Mouse (Mus musculus) hindbrain, embryonic 16.5 days (tissue): ENCODE measurements at regions not wholly inside any gene's neighbourhood (a gene's known extent, or its start where the extent isn't known, plus 50 kb on each side); places are given as distances from the start of the nearest gene placed in this dataset.
"Not testable (repeated sequence)": the region's sequence is repeated elsewhere in the genome, so short reads cannot be mapped to it uniquely, and the experiment has no call there.

Experiments
- ATAC-seq: fragments of 200-750 bp; cut with Nextera tagmentation; 2 replicates; pipeline ENCODE4 v1.8.0; 2017; ENCODE audit warnings: moderate TSS enrichment, moderate library complexity
- H3K27ac ChIP-seq: fragments of 300-500 bp; sonication (generic); 2 replicates; pipeline ENCODE4 v1.5.1; 2014; ENCODE audit warnings: low read depth, mild to moderate bottlenecking, control low read depth, low read length, moderate library complexity
- H3K27me3 ChIP-seq: fragments of 300-500 bp; sonication (generic); replicated peaks from 2 replicates; pipeline ENCODE4 v1.6.1; 2014; ENCODE audit warnings: low read length; ENCODE audit not compliant: control insufficient read depth, insufficient read depth
- H3K36me3 ChIP-seq: fragments of 300-500 bp; sonication (generic); 2 replicates; pipeline ENCODE4 v1.6.1; 2014; ENCODE audit warnings: mild to moderate bottlenecking, low read length, moderate library complexity, mixed read lengths; ENCODE audit not compliant: control insufficient read depth, insufficient read depth
- H3K4me1 ChIP-seq: fragments of 300-500 bp; sonication (generic); 2 replicates; pipeline ENCODE4 v1.6.1; 2014; ENCODE audit warnings: low read depth, low read length; ENCODE audit not compliant: control insufficient read depth, insufficient read depth
- H3K4me2 ChIP-seq: fragments of 300-500 bp; sonication (generic); 2 replicates; pipeline ENCODE4 v1.6.1; 2014; ENCODE audit warnings: mild to moderate bottlenecking, low read length, control low read depth, moderate library complexity
- H3K4me3 ChIP-seq: fragments of 300-500 bp; sonication (generic); 2 replicates; pipeline ENCODE4 v1.5.1; 2014; ENCODE audit warnings: mild to moderate bottlenecking, low read length, control low read depth, moderate library complexity
- H3K9ac ChIP-seq: fragments of 300-500 bp; sonication (generic); 2 replicates; pipeline ENCODE4 v1.6.1; 2014; ENCODE audit warnings: low read depth, mild to moderate bottlenecking, control low read depth, low read length, moderate library complexity
- H3K9me3 ChIP-seq: fragments of 300-500 bp; sonication (generic); 2 replicates; pipeline ENCODE4 v1.6.1; 2014; ENCODE audit warnings: mild to moderate bottlenecking, low read length, moderate library complexity; ENCODE audit not compliant: control insufficient read depth
- WGBS: fragments of 180-500 bp; shearing (Covaris S2); extraction: QIAGEN DNeasy Blood & Tissue Kit; methylation state at CpG from one replicate; pipeline ENCODE4 v1.1.7; 2014; 5-methylcytosine and 5-hydroxymethylcytosine counted together

- WGBS: 97% methylated on average over 16 of the region's 16 CpGs
Observed at GRCm38 (mm10) chr8:118209301-118209700, 74.2 kb upstream of the Cdh13 start.

DNA sequence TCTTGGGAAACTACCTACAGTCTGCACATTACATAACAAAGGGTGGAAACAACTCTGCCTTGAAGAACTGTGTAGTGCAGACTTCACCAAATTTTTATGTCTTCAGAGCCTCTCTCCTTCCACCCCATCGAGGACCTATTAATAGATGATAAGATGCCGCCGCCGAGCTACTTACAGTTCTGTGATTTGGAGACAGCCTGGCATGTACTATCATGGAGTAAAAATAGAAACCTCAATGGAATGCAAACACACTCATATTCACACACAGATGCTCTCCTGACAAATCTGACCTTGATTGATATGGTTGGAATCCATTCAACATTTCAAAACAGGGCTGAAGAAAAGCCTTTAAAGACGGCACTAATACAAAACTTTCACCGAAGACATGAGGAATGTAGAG lies 92.7 kb upstream of the Cdh13 start:
- no peak overlapping the region for H3K9ac ChIP-seq
- H3K4me2 ChIP-seq: no peak overlapping the region
- ATAC-seq: no peak
- no peaks in the 10 kb centered on the region for H3K36me3 ChIP-seq
- no peak overlapping the region for H3K27ac ChIP-seq
- WGBS: 93% methylated on average over 6 of the region's 6 CpGs
- H3K4me3 ChIP-seq: no peak overlapping the region
- H3K9me3 ChIP-seq: no peaks in the 10 kb centered on the region
- H3K4me1 ChIP-seq: no peaks in the 10 kb centered on the region; the same call in 1 of the 2 replicates
- H3K27me3 ChIP-seq: no peaks in the 10 kb centered on the region

More at GRCm38 (mm10) chr8:118209301-118209700, 74.2 kb upstream of the Cdh13 start:
- not testable (repeated sequence) for H3K9me3 ChIP-seq, H3K9ac ChIP-seq, H3K27ac ChIP-seq, H3K4me2 ChIP-seq, H3K4me3 ChIP-seq, ATAC-seq, H3K36me3 ChIP-seq, H3K4me1 ChIP-seq, H3K27me3 ChIP-seq

- 58% methylated on average over 15 of the region's 15 CpGs for WGBS
- Histone ChIP-seq H3K4me2 (no peak overlapping the region), H3K36me3 (no peaks in the 10 kb centered on the region), H3K27ac (no peak overlapping the region), H3K27me3 (no peaks in the 10 kb centered on the region), H3K9ac (no peak overlapping the region), H3K4me1 (no peaks in the 10 kb centered on the region; the same call in 1 of the 2 replicates), H3K4me3 (no peak overlapping the region), H3K9me3 (no peaks in the 10 kb centered on the region)
- no peak for ATAC-seq
Observed at GRCm38 (mm10) chr8:118189226-118189625, 94.3 kb upstream of the Cdh13 start.

DNA sequence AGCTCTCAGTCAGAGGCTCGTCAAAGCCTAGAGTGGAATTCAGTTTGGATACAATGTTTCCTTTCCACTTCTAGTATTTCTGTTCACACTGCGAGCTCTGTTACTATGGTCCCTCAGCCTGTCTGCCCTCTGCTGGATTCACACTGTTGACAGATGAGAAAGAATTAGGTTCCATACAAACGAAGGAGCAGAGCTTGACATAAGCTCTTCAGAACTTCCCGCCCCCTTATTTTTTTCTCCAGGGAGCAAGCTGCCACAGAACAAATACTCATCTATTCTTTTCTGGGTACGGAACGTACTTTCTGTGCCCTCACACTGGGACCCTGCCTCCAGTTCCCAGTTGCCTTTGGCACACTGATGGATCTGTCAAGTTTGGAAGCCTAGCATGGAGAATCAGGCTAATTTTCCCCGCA lies 114.5 kb upstream of the Cdh13 start:
- no peak overlapping the region for H3K4me3 ChIP-seq
- ATAC-seq: peak; percentile 76
- no peak overlapping the region for H3K4me2 ChIP-seq
- H3K27ac ChIP-seq: no peak overlapping the region
- no peaks in the 10 kb centered on the region for H3K4me1 ChIP-seq
- no peak overlapping the region for H3K9ac ChIP-seq
- WGBS: 29% methylated on average over 7 of the region's 7 CpGs
- H3K36me3 ChIP-seq: no peaks in the 10 kb centered on the region
- peaks cover 2% of the 10 kb centered on the region; the same call in 1 of the 2 replicates for H3K27me3 ChIP-seq
- H3K9me3 ChIP-seq: no peaks in the 10 kb centered on the region

DNA sequence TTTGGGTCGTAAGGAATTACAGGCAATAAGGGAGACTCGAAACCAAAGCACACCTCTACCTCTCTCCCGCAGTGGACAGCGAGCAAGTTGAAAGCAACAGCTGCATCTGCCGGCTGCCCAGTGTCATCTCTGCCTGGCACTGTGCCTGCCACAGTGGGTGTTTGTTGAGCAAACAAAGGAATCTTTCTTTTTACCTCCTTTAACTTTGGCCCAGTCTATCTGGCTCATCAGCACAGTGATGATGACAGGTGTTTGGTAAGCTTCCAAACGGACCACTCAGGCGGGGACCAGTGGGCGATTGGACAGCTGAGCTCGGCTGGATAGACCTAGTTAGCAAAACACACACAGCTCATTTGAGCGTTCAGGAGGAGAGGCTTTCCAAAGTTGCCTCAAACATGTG lies 121.4 kb upstream of the Cdh13 start:
- Histone ChIP-seq H3K4me3 (no peak overlapping the region), H3K4me2 (no peak overlapping the region), H3K27me3 (no peaks in the 10 kb centered on the region), H3K36me3 (no peaks in the 10 kb centered on the region), H3K9ac (no peak overlapping the region), H3K9me3 (no peaks in the 10 kb centered on the region), H3K27ac (no peak overlapping the region), H3K4me1 (no peaks in the 10 kb centered on the region; the same call in 1 of the 2 replicates)
- ATAC-seq: peak; percentile 93
- WGBS: 39% methylated on average over 10 of the region's 10 CpGs

GRCm38 (mm10) chr8:118147359-118148205 lies 136.0 kb upstream of the Cdh13 start:
- 0 out of 2 replicates have a peak overlapping the region, but pooled peaks have one; percentile 8 for H3K4me2 ChIP-seq
- ATAC-seq: no peak
- no peaks in the 10 kb centered on the region for H3K36me3 ChIP-seq
- no peak overlapping the region for H3K9ac ChIP-seq
- WGBS: 22% methylated on average over 10 of the region's 10 CpGs
- H3K27me3 ChIP-seq: no peaks in the 10 kb centered on the region
- peaks cover 8% of the 10 kb centered on the region for H3K4me1 ChIP-seq
- H3K4me3 ChIP-seq: no peak overlapping the region
- H3K27ac ChIP-seq: peak overlapping the region; percentile 51; the same call in 1 of the 2 replicates
- H3K9me3 ChIP-seq: no peaks in the 10 kb centered on the region

DNA sequence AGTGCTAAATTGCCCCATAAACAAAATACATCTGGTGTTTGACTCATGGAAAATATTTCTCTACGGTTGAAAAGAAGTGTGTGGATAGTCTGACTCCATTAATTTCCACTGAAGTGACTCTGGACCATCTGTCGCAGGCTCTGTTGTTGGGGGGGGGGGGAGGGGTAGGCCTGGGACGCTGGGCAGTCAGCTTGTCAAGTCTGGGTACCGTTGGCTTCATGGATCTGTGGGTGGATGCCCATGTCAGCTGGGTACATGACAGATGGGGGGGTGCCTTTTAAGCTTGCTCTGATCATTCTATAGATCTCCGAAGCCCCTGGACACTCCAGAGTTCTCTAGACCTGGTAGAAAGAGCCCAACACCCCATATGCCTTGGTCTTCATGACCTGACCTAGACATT lies 139.0 kb upstream of the Cdh13 start:
- no peak; the same call in 1 of the 2 replicates for ATAC-seq
- no peak overlapping the region for H3K4me2 ChIP-seq

DNA sequence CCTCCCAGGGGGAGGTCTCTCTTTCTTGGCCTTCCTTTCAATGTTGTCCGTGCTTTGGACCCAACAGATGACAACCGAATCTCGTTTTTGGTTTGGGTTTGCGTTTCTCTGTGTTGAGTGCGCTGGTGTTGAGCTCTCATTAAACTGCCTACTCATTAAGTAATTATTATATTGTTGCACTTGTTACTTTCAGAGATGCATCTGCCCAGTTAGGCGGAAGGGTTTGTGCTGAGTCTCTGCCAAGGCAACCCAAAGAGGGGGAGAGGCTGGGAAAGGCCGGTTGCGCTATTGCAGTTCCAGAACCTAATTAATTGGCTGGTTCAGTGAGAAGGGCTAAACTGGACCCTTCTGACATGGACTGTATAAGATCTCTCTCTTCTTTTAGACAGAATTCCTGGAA lies 141.2 kb upstream of the Cdh13 start:
- H3K9ac ChIP-seq: no peak overlapping the region
- no peaks in the 10 kb centered on the region for H3K27me3 ChIP-seq
- no peak overlapping the region for H3K27ac ChIP-seq
- no peak overlapping the region for H3K4me3 ChIP-seq
- no peaks in the 10 kb centered on the region for H3K9me3 ChIP-seq
- ATAC-seq: no peak
- no peaks in the 10 kb centered on the region for H3K36me3 ChIP-seq
- H3K4me1 ChIP-seq: peaks cover 3% of the 10 kb centered on the region
- H3K4me2 ChIP-seq: no peak overlapping the region
- 75% methylated on average over 8 of the region's 8 CpGs for WGBS

More for the DNA sequence above, 139.0 kb upstream of the Cdh13 start:
- Histone ChIP-seq H3K4me3 (no peak overlapping the region), H3K9me3 (no peaks in the 10 kb centered on the region), H3K36me3 (no peaks in the 10 kb centered on the region), H3K27me3 (no peaks in the 10 kb centered on the region), H3K9ac (no peak overlapping the region), H3K27ac (no peak overlapping the region), H3K4me1 (peaks cover 8% of the 10 kb centered on the region)
- whole genome bisulfite sequencing: 50% methylated on average over 5 of the region's 5 CpGs

GRCm38 (mm10) chr8:118139928-118140327 lies 143.6 kb upstream of the Cdh13 start:
- Histone ChIP-seq H3K4me2 (no peak overlapping the region), H3K27ac (no peak overlapping the region), H3K9ac (no peak overlapping the region), H3K36me3 (no peaks in the 10 kb centered on the region), H3K9me3 (no peaks in the 10 kb centered on the region), H3K4me1 (no peaks in the 10 kb centered on the region), H3K27me3 (no peaks in the 10 kb centered on the region), H3K4me3 (no peak overlapping the region)
- no peak for ATAC-seq
- 78% methylated on average over 6 of the region's 6 CpGs for WGBS
